Mouse (Mus musculus) bone marrow, adult 2 months (tissue): ENCODE measurements at regions not wholly inside any gene's neighbourhood (a gene's known extent, or its start where the extent isn't known, plus 50 kb on each side); places are given as distances from the start of the nearest gene placed in this dataset.
A peak's percentile ranks its signal among the peaks of the same experiment; 100 is the strongest.

Experiments used
- H3K27ac ChIP-seq: fragments of 200-500 bp; 2 replicates; pipeline ENCODE4 v1.5.1; 2012; ENCODE audit warnings: low read depth, mild to moderate bottlenecking, control low read depth, inconsistent platforms, low read length; ENCODE audit not compliant: control insufficient read depth, poor library complexity, insufficient read depth
- H3K4me1 ChIP-seq: fragments of 200-500 bp; 2 replicates; pipeline ENCODE4 v1.6.1; 2011; ENCODE audit warnings: low read length; ENCODE audit not compliant: control insufficient read depth, insufficient read depth
- H3K4me3 ChIP-seq: fragments of 200-500 bp; replicated peaks from 2 replicates; pipeline ENCODE3; 2011; ENCODE audit warnings: mild to moderate bottlenecking, low read depth, low read length, control low read depth; ENCODE audit not compliant: control insufficient read depth
- CTCF ChIP-seq: fragments of 200-500 bp; IDR thresholded peaks from 2 replicates; pipeline ENCODE4 v1.5.1; 2011; ENCODE audit warnings: low read length, control low read depth; ENCODE audit not compliant: control insufficient read depth, insufficient read depth
- POLR2A ChIP-seq: fragments of 200-500 bp; IDR thresholded peaks from 2 replicates; pipeline ENCODE4 v1.6.1; 2011; ENCODE audit warnings: low read depth, mild to moderate bottlenecking, control low read depth, low read length, borderline replicate concordance; ENCODE audit not compliant: control insufficient read depth
- WGBS: fragments of 180-500 bp; shearing (Covaris S2); methylation state at CpG from one replicate; pipeline ENCODE4 v1.1.7; 2018; 5-methylcytosine and 5-hydroxymethylcytosine counted together

GRCm38 (mm10) chrX:142560209-142560912 is 120.8 kb upstream of the Tmem164 start:
- TF ChIP-seq POLR2A (no peak), CTCF (no peak)
- 68% methylated on average over 2 of the region's 2 CpGs for WGBS
- no peak overlapping the region for H3K4me3 ChIP-seq
- no peaks in the 10 kb centered on the region for H3K4me1 ChIP-seq
- H3K27ac ChIP-seq = no peak overlapping the region

DNA sequence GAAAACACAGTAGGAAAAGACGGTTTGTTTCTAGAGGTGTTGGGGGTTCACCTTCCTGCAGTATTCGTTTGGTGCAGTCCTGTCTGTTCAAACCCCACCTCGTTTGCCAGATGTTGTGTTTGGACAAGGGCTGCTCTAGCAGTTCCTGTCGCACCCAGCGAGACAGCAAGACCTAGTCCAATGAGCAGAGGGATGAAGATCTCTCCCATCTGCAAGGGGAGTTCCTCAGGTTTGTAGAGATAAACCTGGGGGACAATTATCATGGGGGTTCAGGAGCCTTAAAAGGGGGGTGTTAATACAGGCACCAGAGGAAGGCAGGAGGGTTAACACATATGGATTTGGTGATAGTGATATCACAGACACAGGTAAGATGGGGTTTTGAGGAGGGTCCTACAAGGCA is 119.4 kb upstream of the Tmem164 start:
- Histone ChIP-seq H3K27ac (no peak overlapping the region), H3K4me3 (no peak overlapping the region), H3K4me1 (no peaks in the 10 kb centered on the region)
- TF ChIP-seq POLR2A (no peak), CTCF (no peak)
- 43% methylated on average over 5 of the region's 5 CpGs for WGBS

GRCm38 (mm10) chrX:142564186-142564585 is 117.0 kb upstream of the Tmem164 start:
- TF ChIP-seq POLR2A = no peak
- TF ChIP-seq CTCF = no peak
- H3K4me1 ChIP-seq = no peaks in the 10 kb centered on the region
- H3K27ac ChIP-seq = no peak overlapping the region
- no peak overlapping the region for H3K4me3 ChIP-seq
- 80% methylated on average over 9 of the region's 9 CpGs for WGBS

DNA sequence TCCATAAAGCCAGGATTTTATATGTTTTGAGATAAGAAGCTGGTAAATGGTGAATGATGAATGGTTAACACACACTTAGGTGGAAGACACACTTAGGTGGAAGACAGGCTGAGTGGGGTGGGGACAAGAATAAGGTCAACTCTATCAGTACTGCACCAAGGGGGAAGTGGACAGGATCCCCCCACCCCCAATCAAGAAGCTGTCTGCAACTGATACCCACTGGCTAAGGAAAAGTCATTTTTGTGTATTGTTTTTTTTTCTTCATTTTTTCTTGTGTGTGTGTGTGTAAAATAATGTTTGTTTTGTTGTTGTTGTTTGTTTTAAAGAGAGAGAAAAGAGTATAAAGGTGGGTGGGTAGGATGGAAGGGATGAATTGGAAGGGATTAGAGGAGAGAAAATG is 109.4 kb upstream of the Tmem164 start:
- H3K27ac ChIP-seq = no peak overlapping the region
- H3K4me3 ChIP-seq = no peak overlapping the region
- TF ChIP-seq CTCF = no peak
- TF ChIP-seq POLR2A = no peak
- no peaks in the 10 kb centered on the region for H3K4me1 ChIP-seq

DNA sequence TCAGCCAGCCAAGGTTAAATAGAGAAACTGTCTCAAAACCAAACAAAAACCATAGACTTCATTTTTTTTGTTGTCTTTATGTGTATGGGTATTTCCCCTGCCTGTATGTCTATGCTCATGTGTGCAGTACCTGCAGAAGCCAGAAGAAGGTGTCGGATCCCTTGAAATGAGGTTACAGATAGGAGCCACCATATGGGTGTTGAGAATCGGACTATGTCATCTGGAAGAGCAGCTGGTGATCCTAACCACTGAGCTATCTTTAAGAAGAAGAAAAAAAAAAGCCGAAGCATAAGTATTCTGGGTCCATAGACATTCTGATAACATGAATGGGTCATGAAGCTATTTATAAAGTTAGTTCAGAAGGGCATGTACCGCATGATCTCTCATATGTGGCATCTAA is 107.2 kb upstream of the Tmem164 start:
- 81% methylated on average over 4 of the region's 4 CpGs for WGBS
- H3K27ac ChIP-seq = no peak overlapping the region
- peaks cover 2% of the 10 kb centered on the region for H3K4me1 ChIP-seq
- no peak overlapping the region for H3K4me3 ChIP-seq
- TF ChIP-seq POLR2A (no peak), CTCF (no peak)

DNA sequence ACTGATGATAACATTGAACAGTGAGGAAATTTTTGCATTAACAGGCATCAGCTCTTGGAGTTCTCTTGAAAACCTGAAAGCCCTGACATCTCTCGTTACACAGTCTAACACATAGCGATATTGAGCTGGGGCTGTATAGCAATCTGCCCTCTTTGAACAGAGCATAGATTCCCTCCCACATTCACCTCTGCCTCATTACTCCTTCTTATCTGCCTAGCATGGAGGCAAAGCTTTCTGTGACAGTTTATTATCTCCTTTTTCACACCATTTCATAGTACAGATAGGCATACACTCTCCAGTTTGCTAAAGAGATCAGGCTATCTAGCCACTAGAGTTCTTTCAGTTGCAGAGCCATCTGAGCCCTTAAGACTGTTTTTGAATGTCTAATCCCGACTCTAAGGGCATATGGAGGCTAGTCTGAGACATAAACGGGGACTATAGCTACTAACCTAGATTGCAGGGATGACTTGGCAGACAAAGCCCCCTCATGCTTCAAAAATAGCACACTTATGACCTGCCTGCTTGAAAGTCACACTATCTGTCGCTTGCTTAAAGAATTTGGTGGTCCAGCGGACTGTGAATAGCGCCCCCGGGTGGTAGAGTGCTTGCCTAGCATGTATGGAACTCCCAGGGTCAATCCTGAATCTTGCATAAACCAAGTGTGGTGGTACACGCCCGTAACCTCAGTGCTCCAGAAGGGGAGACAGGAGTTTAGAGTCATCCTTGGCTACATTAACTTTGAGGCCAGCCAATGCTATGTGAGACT is 106.1 kb upstream of the Tmem164 start:
- H3K4me1 ChIP-seq = peaks cover 2% of the 10 kb centered on the region
- 55% methylated on average over 10 of the region's 10 CpGs for WGBS
- no peak overlapping the region for H3K27ac ChIP-seq
- TF ChIP-seq POLR2A (no peak), CTCF (peak; percentile 20; the same call in 1 of the 2 replicates)
- no peak overlapping the region for H3K4me3 ChIP-seq

DNA sequence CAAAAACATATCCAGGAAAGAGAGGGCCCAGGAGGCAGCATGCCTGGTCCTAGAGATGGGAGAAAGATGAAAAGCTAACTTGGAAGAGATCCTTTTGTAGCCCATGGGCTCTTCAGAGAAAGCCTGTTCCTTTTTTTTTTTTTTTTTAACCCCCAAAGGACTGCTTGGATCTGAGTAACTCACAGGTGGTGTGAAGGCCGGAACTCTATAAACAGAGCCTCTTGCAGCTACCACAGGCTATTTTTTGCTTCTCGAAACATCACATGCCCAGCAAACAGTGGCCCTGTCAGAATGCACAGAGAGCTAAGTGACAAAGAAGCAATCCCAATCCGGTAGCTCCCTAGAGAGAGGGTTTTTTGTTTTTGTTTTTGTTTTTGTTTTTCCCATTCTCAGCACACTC is 105.1 kb upstream of the Tmem164 start:
- Histone ChIP-seq H3K4me1 (peaks cover 2% of the 10 kb centered on the region), H3K27ac (no peak overlapping the region), H3K4me3 (no peak overlapping the region)
- WGBS = 45% methylated on average over 3 of the region's 3 CpGs
- TF ChIP-seq POLR2A = no peak
- TF ChIP-seq CTCF = no peak

GRCm38 (mm10) chrX:142577449-142578081 is 103.6 kb upstream of the Tmem164 start:
- H3K27ac ChIP-seq = no peak overlapping the region
- TF ChIP-seq POLR2A (no peak), CTCF (no peak)
- peaks cover 2% of the 10 kb centered on the region for H3K4me1 ChIP-seq
- WGBS = 22% methylated on average over 6 of the region's 6 CpGs
- H3K4me3 ChIP-seq = no peak overlapping the region

- Histone ChIP-seq H3K4me1 (no peaks in the 10 kb centered on the region), H3K4me3 (no peak overlapping the region), H3K27ac (no peak overlapping the region)
- TF ChIP-seq POLR2A (no peak), CTCF (no peak)
- 50% methylated on average over 2 of the region's 2 CpGs for WGBS
Observed at GRCm38 (mm10) chrX:142585281-142585680, 95.9 kb upstream of the Tmem164 start.
